Comparison of ENCODE assay signal across 22 mouse cellular contexts in the genomic region with DNA sequence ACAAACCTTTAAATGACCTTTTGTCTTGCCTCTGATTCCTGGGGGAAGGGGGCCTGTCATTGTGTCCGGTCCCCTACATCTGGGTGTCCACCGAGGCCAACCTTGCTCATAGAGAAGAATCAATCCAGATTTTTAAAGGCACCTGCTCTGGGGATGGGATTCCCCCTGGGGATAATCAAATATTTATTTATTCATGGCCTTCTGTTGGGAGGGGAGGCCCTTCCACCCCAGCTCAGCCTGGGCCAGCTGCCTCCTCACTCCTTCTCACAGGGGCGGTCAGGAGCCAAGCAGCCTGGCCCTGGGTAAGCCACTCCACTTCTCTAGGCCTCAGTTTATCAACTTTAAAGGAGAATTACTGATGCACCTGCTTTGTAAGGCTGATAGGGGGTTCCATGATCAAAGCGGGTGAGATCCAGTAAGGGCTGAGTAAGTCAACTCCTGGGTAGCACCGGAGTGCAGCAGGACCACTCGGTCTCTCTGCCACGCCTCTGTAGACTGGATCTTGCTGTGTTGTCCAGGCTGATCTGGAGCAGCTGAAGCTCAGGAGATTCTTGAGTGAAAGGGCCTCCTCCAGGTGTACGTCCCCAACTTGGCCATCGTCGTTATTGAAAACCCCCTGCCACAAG. TPM values are rescaled to one million over a fixed set of nuclear protein-coding genes. Genes with fewer than 3 reads are reported as not detected.
DNase-seq lines count a peak whose midpoint lies in the region; ATAC-seq and TF ChIP-seq lines count a peak whose summit lies in the region.
"Had no signal": no experiment of that assay in that cellular context is flagged by ENCODE, and none has a peak within 500 bp of the region (broad histone marks: within the 10 kb centered on the region; RNA-seq: fewer than 3 reads in every experiment).

No protein-coding gene starts in this region.

- H3K9me3 ChIP-seq in embryonic facial prominence, embryonic 10.5 days: no peaks in the 10 kb centered on the region
- no peaks in the 10 kb centered on the region for H3K9me3 ChIP-seq in kidney, embryonic 16.5 days (ENCODE audit: low read length)
- H3K9me3 ChIP-seq: embryonic facial prominence, embryonic 12.5 days; forebrain, embryonic 12.5 days; limb, embryonic 13.5 days; liver, embryonic 12.5 days; stomach, embryonic 15.5 days had no signal

- H3K27ac ChIP-seq in layer of hippocampus, adult 2 months: peak overlapping the region; percentile 74
- peak overlapping the region; percentile 77 for H3K27ac ChIP-seq in embryonic facial prominence, embryonic 10.5 days (replicated peaks)
- no peak overlapping the region for H3K27ac ChIP-seq in kidney, embryonic 16.5 days (ENCODE audit: low read length)
- H3K27ac ChIP-seq: embryonic facial prominence, embryonic 12.5 days; forebrain, embryonic 12.5 days; limb, embryonic 13.5 days; liver, embryonic 12.5 days; stomach, embryonic 15.5 days had no signal

- DNase-seq in embryo, embryonic 10 days (ENCODE audit: low spot score): peak; percentile 48
- DNase-seq in embryo, embryonic 11 days: no peak
- no peak for DNase-seq in layer of hippocampus, adult 2 months (ENCODE audit: low spot score in 2 of 2)
- no peak for DNase-seq in layer of hippocampus, adult 18-20 months (ENCODE audit: low spot score in 2 of 2)
- no peak for DNase-seq in embryonic facial prominence, embryonic 10.5 days (ENCODE audit: low spot score)
- peak; percentile 54 for DNase-seq in mesoderm, embryonic 11.5 days (ENCODE audit: low read depth, low spot score)
- DNase-seq: adrenal gland, postnatal 10 days; gastrocnemius, postnatal 36 days; heart, postnatal 36 days; kidney, adult 2 months; kidney, postnatal 10 days; layer of hippocampus, postnatal 36 days; lung, adult 18-20 months; lung, postnatal 10 days; thymus, postnatal 36 days had no signal

- H3K36me3 ChIP-seq in embryonic facial prominence, embryonic 10.5 days (replicated peaks): no peaks in the 10 kb centered on the region
- no peaks in the 10 kb centered on the region for H3K36me3 ChIP-seq in kidney, embryonic 16.5 days (ENCODE audit: insufficient read depth, low read length)
- H3K36me3 ChIP-seq: embryonic facial prominence, embryonic 12.5 days; forebrain, embryonic 12.5 days; limb, embryonic 13.5 days; liver, embryonic 12.5 days; stomach, embryonic 15.5 days had no signal

- no peak for TF ChIP-seq CTCF in layer of hippocampus, adult 2 months (conservative IDR thresholded peaks at IDR 0.05)

- H3K4me1 ChIP-seq in embryonic facial prominence, embryonic 10.5 days: peaks cover 42% of the 10 kb centered on the region
- H3K4me1 ChIP-seq in kidney, embryonic 16.5 days (ENCODE audit: insufficient read depth, low read length): peaks cover 4% of the 10 kb centered on the region; the same call in 1 of the 2 replicates
- H3K4me1 ChIP-seq: embryonic facial prominence, embryonic 12.5 days; stomach, embryonic 15.5 days had no signal

- no peak for ATAC-seq in kidney, embryonic 16.5 days (ENCODE audit: low FRiP score, low TSS enrichment)
- no peak for ATAC-seq in cerebellum, adult (ENCODE audit: insufficient number of reproducible peaks, low FRiP score, low TSS enrichment)
- ATAC-seq: liver, embryonic 12.5 days had no signal

- peaks cover 69% of the 10 kb centered on the region for H3K27me3 ChIP-seq in embryonic facial prominence, embryonic 10.5 days (replicated peaks; ENCODE audit: low read depth, poor library complexity, severe bottlenecking)
- H3K27me3 ChIP-seq in kidney, embryonic 16.5 days (ENCODE audit: insufficient read depth, low read length): peaks cover 4% of the 10 kb centered on the region; the same call in 1 of the 2 replicates
- H3K27me3 ChIP-seq: stomach, embryonic 15.5 days had no signal

- H3K4me2 ChIP-seq in kidney, embryonic 16.5 days (replicated peaks; ENCODE audit: low read depth, low read length): no peak overlapping the region
- H3K4me2 ChIP-seq: embryonic facial prominence, embryonic 12.5 days; forebrain, embryonic 12.5 days; limb, embryonic 13.5 days; liver, embryonic 12.5 days; stomach, embryonic 15.5 days had no signal

- no peak overlapping the region for H3K9ac ChIP-seq in kidney, embryonic 16.5 days (replicated peaks; ENCODE audit: low read length)
- H3K9ac ChIP-seq: embryonic facial prominence, embryonic 12.5 days; forebrain, embryonic 12.5 days; liver, embryonic 12.5 days; stomach, embryonic 15.5 days had no signal

- WGBS in embryonic facial prominence, embryonic 10.5 days: 72% methylated on average over 10 of the region's 10 CpGs
- 71% methylated on average over 10 of the region's 10 CpGs for WGBS in kidney, embryonic 16.5 days

- no peak overlapping the region for H3K4me3 ChIP-seq in layer of hippocampus, adult 2 months
- no peak overlapping the region for H3K4me3 ChIP-seq in embryonic facial prominence, embryonic 10.5 days
- no peak overlapping the region for H3K4me3 ChIP-seq in kidney, embryonic 16.5 days (ENCODE audit: low read length)
- H3K4me3 ChIP-seq: embryonic facial prominence, embryonic 12.5 days; forebrain, embryonic 12.5 days; limb, embryonic 13.5 days; liver, embryonic 12.5 days; stomach, embryonic 15.5 days had no signal

RNA-seq across cellular contexts. Expression of gene Cercam, which starts 13.3 kb away (rescaled TPM):
- 1 to 10 TPM; 7.9 to 10.0 TPM for total RNA-seq in layer of hippocampus, adult 2 months (2021)
- 1 to 10 TPM; 7.5 to 9.0 TPM for total RNA-seq in layer of hippocampus, adult 18-20 months (2021)
- polyA plus RNA-seq in embryonic facial prominence, embryonic 10.5 days (2016; fragmentation: Nextera tagmentation; extraction: Ambion mirVana): 12.3 and 19.2 TPM in 2 replicates
- polyA plus RNA-seq in kidney, embryonic 16.5 days (2015; fragmentation: Nextera tagmentation; extraction: Ambion mirVana): 20.1 and 20.8 TPM in 2 replicates

RNA-seq across cellular contexts. Expression of gene Odf2, which starts 33.3 kb away (rescaled TPM):
- 100 to 1,000 TPM; 113 to 127 TPM for total RNA-seq in layer of hippocampus, adult 2 months (2021)
- total RNA-seq in layer of hippocampus, adult 18-20 months (2021): 10 to 100 TPM; 87.0 to 88.7 TPM
- 102 and 111 TPM in 2 replicates for polyA plus RNA-seq in embryonic facial prominence, embryonic 10.5 days (2016; fragmentation: Nextera tagmentation; extraction: Ambion mirVana)
- 57.7 and 76.5 TPM in 2 replicates for polyA plus RNA-seq in kidney, embryonic 16.5 days (2015; fragmentation: Nextera tagmentation; extraction: Ambion mirVana)

RNA-seq across cellular contexts. Expression of gene Urm1, which starts 35.8 kb away (rescaled TPM):
- total RNA-seq in layer of hippocampus, adult 2 months (2021): 10 to 100 TPM; 43.0 to 48.7 TPM
- total RNA-seq in layer of hippocampus, adult 18-20 months (2021): 10 to 100 TPM; 44.5 to 50.7 TPM
- 18.0 and 23.7 TPM in 2 replicates for polyA plus RNA-seq in embryonic facial prominence, embryonic 10.5 days (2016; fragmentation: Nextera tagmentation; extraction: Ambion mirVana)
- 27.5 and 31.1 TPM in 2 replicates for polyA plus RNA-seq in kidney, embryonic 16.5 days (2015; fragmentation: Nextera tagmentation; extraction: Ambion mirVana)

RNA-seq across cellular contexts. Expression of gene Slc27a4, which starts 53.3 kb away (rescaled TPM):
- total RNA-seq in layer of hippocampus, adult 2 months (2021): 10 to 100 TPM; 65.4 to 67.3 TPM
- total RNA-seq in layer of hippocampus, adult 18-20 months (2021): 10 to 100 TPM; 66.1 to 66.4 TPM
- 10.1 and 11.2 TPM in 2 replicates for polyA plus RNA-seq in embryonic facial prominence, embryonic 10.5 days (2016; fragmentation: Nextera tagmentation; extraction: Ambion mirVana)
- 16.5 and 17.7 TPM in 2 replicates for polyA plus RNA-seq in kidney, embryonic 16.5 days (2015; fragmentation: Nextera tagmentation; extraction: Ambion mirVana)

Comparison
In these comparisons a context has a peak if more than half of its experiments do, and no peak if none do; other contexts are left out.
1. DNase-seq: peak in embryo, embryonic 10 days (single experiment) and mesoderm, embryonic 11.5 days (single experiment); none in embryo, embryonic 11 days (single experiment), layer of hippocampus, adult 2 months (0 of 2), layer of hippocampus, adult 18-20 months (0 of 2) and embryonic facial prominence, embryonic 10.5 days (single experiment).